Mouse (Mus musculus): Measurements from ENCODE around the gene Vash2.
A peak's percentile ranks its signal among the peaks of the same experiment; 100 is the strongest.
"Not testable (repeated sequence)": the region's sequence is repeated elsewhere in the genome, so short reads cannot be mapped to it uniquely, and the experiment has no call there.

The Vash2 gene

GRCm38 (mm10) chr1:190979100-190979563, at the start of gene Vash2:
Gene Vash2 (minus strand): TSS chr1:190979296.
- peak; percentile 61 for DNase-seq

GRCm38 (mm10) chr1:191026021-191026713, 47.1 kb upstream of the Vash2 start, which contains the start of gene Flvcr1:
Gene Flvcr1 (minus strand): TSS chr1:191026158.
- peak; percentile 98 for DNase-seq

GRCm38 (mm10) chr1:191025016-191026012, 46.2 kb upstream of the Vash2 start:
- no peak for DNase-seq

- not testable (repeated sequence) for DNase-seq
Measured at GRCm38 (mm10) chr1:191023806-191024205, 44.7 kb upstream of the Vash2 start.

- DNase-seq, result no peak
Measured at GRCm38 (mm10) chr1:191023140-191023539, 44.0 kb upstream of the Vash2 start.

DNA sequence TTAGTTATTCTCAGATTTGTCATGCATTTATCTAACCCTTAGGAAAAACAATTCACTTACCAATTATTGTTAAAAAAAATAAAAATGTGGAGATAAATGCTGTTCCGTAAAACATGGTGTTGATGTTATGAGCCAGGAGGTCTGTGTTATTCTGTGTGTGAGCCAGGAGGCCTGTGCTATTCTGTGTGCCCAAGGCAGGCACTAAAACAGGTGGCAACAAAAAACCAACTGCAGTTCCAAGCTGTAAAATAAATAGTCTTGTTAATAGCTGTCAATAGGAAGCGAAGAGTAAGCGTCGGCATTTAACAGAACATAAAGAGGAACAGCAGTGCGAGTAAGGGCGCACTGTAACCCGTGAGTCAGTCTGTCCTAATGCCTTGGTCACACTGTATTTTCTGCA, 41.9 kb upstream of the Vash2 start:
- DNase-seq, result no peak

- DNase-seq, result no peak
Measured at GRCm38 (mm10) chr1:191020217-191020924, 41.3 kb upstream of the Vash2 start.

- DNase-seq, result no peak
Measured at GRCm38 (mm10) chr1:191019803-191020202, 40.7 kb upstream of the Vash2 start.

GRCm38 (mm10) chr1:191014271-191014670, 35.2 kb upstream of the Vash2 start:
- DNase-seq, result no peak

- no peak for DNase-seq
Measured at GRCm38 (mm10) chr1:191008707-191009106, 29.6 kb upstream of the Vash2 start.

DNA sequence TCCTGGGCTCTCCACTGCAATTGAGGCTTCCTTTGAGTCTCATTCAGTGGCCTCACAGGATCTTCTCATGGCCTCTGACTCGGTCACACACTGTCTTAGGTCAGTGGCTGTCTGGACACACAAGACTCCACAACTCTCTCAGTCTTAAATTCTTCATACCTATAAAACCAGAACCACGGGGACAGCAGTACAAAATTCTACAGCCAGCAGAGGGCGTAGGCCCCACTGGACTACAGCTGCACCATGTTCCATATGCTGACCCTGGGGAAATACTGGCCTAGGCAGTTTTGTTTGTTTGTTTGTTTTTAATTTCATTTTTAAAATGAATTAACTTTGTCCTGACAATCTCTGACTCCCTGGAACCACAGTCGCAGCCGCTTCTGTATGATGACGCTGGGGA, 23.1 kb upstream of the Vash2 start:
- DNase-seq, result no peak

DNA sequence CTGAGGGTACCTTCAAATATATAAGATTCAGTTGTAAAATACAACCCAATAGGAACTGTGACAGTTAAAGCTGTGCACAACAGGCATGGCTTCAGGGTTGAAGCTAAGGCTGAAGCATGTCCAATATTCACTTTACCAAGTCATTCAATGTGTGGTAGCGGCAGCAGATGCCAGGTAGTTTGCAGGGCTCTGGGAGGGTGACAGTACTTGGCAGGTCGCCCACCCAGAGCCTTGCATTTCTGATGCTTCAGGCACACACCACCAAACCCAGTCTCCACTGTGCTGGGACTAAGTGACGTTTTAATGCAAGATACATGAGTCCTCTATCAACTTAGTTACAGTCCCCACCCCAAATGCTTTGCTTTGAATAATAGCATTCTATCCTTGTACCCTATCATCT, 21.6 kb upstream of the Vash2 start:
- no peak for DNase-seq

- no peak for DNase-seq
Measured at GRCm38 (mm10) chr1:190998027-190998426, 18.9 kb upstream of the Vash2 start.

DNA sequence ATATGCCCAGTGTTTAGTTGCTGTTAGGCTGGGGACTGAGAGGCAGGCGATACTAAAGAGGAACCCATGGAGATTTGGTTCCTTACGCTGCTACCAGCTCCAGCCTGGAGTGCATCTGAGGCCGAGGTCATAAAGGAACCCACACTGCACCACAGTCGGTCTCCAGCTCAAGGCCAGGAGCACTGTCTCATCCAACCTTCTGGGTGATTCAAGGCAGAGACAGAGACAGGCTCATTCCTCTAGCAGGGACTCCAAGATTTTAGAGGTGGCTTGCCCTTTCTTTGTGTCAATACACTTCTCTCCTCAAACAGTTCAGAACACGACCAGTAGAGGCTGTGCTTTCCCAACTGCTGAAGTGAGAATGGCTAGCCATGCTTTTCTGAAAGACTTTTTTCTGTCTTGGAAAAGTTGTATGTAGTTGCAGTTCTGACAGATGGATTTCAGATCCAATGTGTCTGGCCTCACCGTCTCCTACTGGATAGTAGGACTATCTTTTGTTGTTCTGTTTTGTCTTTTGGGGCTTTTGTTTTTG, 17.3 kb upstream of the Vash2 start:
- DNase-seq, result no peak

DNA sequence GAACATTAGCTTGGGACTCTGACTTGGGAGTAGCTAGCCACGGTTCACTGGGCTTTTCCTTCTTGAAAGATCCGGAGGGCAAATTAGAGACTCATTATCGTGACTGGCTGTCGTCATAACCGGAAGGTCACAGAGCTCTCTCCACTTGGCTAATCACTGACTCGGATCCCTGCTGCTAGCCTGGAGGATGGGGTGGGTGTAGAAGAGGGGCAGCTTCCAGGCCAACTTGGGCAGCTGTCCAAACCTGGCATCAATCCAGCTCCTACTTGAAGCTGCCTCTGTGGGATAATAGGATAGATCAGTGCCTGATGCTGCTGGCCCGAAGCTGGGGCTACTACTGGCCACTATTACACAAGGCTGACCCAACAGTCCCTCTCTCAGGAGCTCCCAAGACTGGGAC, 16.5 kb upstream of the Vash2 start:
- no peak for DNase-seq

- DNase-seq, result no peak
Measured at GRCm38 (mm10) chr1:190989437-190990082, 10.5 kb upstream of the Vash2 start.

DNA sequence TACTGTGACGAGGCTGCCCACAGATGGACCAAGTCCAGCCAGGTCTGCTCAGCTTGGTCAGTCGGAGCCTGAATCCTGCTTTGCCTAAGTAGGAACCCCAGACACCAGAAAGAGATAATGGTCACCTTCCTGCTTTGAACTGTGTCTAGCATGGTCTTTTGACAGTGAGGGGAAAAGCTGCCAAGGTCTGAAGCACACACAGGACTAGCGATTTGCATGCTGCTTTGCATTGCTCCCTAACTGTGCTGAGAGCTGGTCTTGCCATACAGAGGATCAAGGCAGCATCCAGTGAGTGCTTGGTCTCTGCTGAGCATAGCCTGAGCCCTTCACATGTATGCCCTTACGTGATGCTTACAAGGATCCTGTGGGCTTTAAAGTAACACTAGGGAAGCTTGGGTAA, 2.3 kb upstream of the Vash2 start:
- DNase-seq, result no peak

- DNase-seq, result no peak
Measured at GRCm38 (mm10) chr1:190980470-190980869, 1.4 kb upstream of the Vash2 start.

- peak; percentile 15 for DNase-seq
Measured at GRCm38 (mm10) chr1:190978511-190979073, 504 bp downstream of the Vash2 start.

- no peak for DNase-seq
Measured at GRCm38 (mm10) chr1:190978001-190978400, 1.1 kb downstream of the Vash2 start.

GRCm38 (mm10) chr1:190976887-190977573, 2.1 kb downstream of the Vash2 start:
- DNase-seq, result no peak
